Comparison of ENCODE assay signal across 21 mouse cellular contexts in genomic region chr2:158068444-158068971, GRCm38 (mm10).
"Had no signal": no experiment of that assay in that cellular context is flagged by ENCODE, and none has a peak within 500 bp of the region (broad histone marks: within the 10 kb centered on the region; RNA-seq: fewer than 3 reads in every experiment).

No protein-coding gene starts in this region.

- H3K4me1 ChIP-seq: hindbrain, embryonic 10.5 days; liver, embryonic 12.5 days had no signal

- DNase-seq: gastrocnemius, postnatal 14 days; heart, adult 18-20 months; heart, postnatal 10 days; heart, postnatal 4 days; kidney, adult 18-20 months; kidney, adult 8-10 months; kidney, postnatal 10 days; kidney, postnatal 36 days; layer of hippocampus, adult 9-11 months; layer of hippocampus, postnatal 36 days; left cerebral cortex, postnatal 4 days had no signal

- H3K9ac ChIP-seq: heart, embryonic 12.5 days; hindbrain, embryonic 12.5 days; hindbrain, embryonic 14.5 days; intestine, embryonic 15.5 days; limb, embryonic 13.5 days; limb, embryonic 15.5 days; liver, embryonic 12.5 days; liver, embryonic 14.5 days had no signal

- H3K4me3 ChIP-seq: heart, embryonic 10.5 days; heart, embryonic 12.5 days; hindbrain, embryonic 10.5 days; hindbrain, embryonic 12.5 days; intestine, embryonic 15.5 days; limb, embryonic 13.5 days; limb, embryonic 15.5 days; liver, embryonic 12.5 days had no signal

- H3K9me3 ChIP-seq: heart, embryonic 10.5 days; heart, embryonic 12.5 days; hindbrain, embryonic 10.5 days; hindbrain, embryonic 12.5 days; intestine, embryonic 15.5 days; limb, embryonic 13.5 days; limb, embryonic 15.5 days; liver, embryonic 12.5 days had no signal

- H3K27ac ChIP-seq: heart, embryonic 10.5 days; hindbrain, embryonic 10.5 days; hindbrain, embryonic 12.5 days; hindbrain, embryonic 14.5 days; intestine, embryonic 15.5 days; limb, embryonic 13.5 days; limb, embryonic 15.5 days; liver, embryonic 12.5 days; liver, embryonic 14.5 days had no signal
